Mouse (Mus musculus) adrenal gland, postnatal 36 days (tissue): ENCODE data around the gene Bcl2l12. TPM values are rescaled to one million over a fixed set of nuclear protein-coding genes. Genes with fewer than 3 reads are reported as not detected.
A peak's percentile ranks its signal among the peaks of the same experiment; 100 is the strongest.
"Not testable (repeated sequence)": the region's sequence is repeated elsewhere in the genome, so short reads cannot be mapped to it uniquely, and the experiment has no call there.

ENCODE experiments used
- DNase-seq, 2 experiments: peaks; one replicate each; pipeline ENCODE4 v3.0.0; 2021; ENCODE audit warnings: mixed read lengths in 1 of 2
- long read RNA-seq, 2 experiments: library from polyadenylated mRNA; stranded (forward); transcript quantifications; one replicate each; pipeline ENCODE4 v2.0.0; 2021; ENCODE audit warnings: borderline sequencing depth in 2 of 2
- total RNA-seq, 2 experiments: library from RNA; stranded (reverse); gene quantifications; 2 replicates each; pipeline ENCODE4 v1.2.3; 2021

The Bcl2l12 gene
- 10 to 100 TPM; 16.5 to 17.4 TPM for total RNA-seq
- long read RNA-seq, experiment 1, transcript Bcl2l12-201 (7 exons, 1,075 nt), result major isoform, 12 of 19 reads
- long read RNA-seq, experiment 1, partial matches to known transcripts, result 4 of 19 reads
- long read RNA-seq, experiment 1, other reads (novel, unspliced or antisense), result 3 of 19 reads
- long read RNA-seq, experiment 2, partial matches to known transcripts, result 0 of 5 reads
- long read RNA-seq, experiment 2, other reads (novel, unspliced or antisense), result 3 of 5 reads

- peak; percentile 82 to 85 for DNase-seq
These were observed at the start of gene Bcl2l12 for GRCm38 (mm10) chr7:44998501-44998955. Gene Bcl2l12, minus strand, starts transcription at chr7:44998712.

GRCm38 (mm10) chr7:45047491-45047890 is 49.0 kb upstream of the Bcl2l12 start:
- DNase-seq, result no peak

GRCm38 (mm10) chr7:45046853-45047350 is 48.4 kb upstream of the Bcl2l12 start:
- no peak for DNase-seq

GRCm38 (mm10) chr7:45045741-45046140 is 47.2 kb upstream of the Bcl2l12 start:
- no peak for DNase-seq

- no peak for DNase-seq
These were observed 44.8 kb upstream of the Bcl2l12 start for GRCm38 (mm10) chr7:45043307-45043706.

GRCm38 (mm10) chr7:45040851-45041250 is 42.3 kb upstream of the Bcl2l12 start:
- DNase-seq, result no peak

- DNase-seq, result no peak
These were observed 39.9 kb upstream of the Bcl2l12 start for GRCm38 (mm10) chr7:45038411-45038810.

GRCm38 (mm10) chr7:45037720-45038361 is 39.3 kb upstream of the Bcl2l12 start:
- DNase-seq, result peak; percentile 74 to 75

GRCm38 (mm10) chr7:45036702-45037101 is 38.2 kb upstream of the Bcl2l12 start:
- DNase-seq, result no peak

- DNase-seq, result no peak
These were observed 37.1 kb upstream of the Bcl2l12 start for GRCm38 (mm10) chr7:45035631-45036030.

- DNase-seq, result no peak
These were observed 35.3 kb upstream of the Bcl2l12 start for GRCm38 (mm10) chr7:45033722-45034359.

- DNase-seq, result no peak
These were observed 32.3 kb upstream of the Bcl2l12 start for GRCm38 (mm10) chr7:45030857-45031256.

- no peak for DNase-seq
These were observed 31.5 kb upstream of the Bcl2l12 start for GRCm38 (mm10) chr7:45029995-45030394.

GRCm38 (mm10) chr7:45028351-45028750 is 29.8 kb upstream of the Bcl2l12 start:
- no peak for DNase-seq

GRCm38 (mm10) chr7:45027761-45028160 is 29.2 kb upstream of the Bcl2l12 start:
- no peak for DNase-seq

GRCm38 (mm10) chr7:45026256-45026655 is 27.7 kb upstream of the Bcl2l12 start:
- no peak for DNase-seq

GRCm38 (mm10) chr7:45025601-45026220 is 27.2 kb upstream of the Bcl2l12 start:
- DNase-seq, result peak; percentile 72 to 82

- DNase-seq, result peak in 1 of 2 experiments; percentile 37
These were observed 26.1 kb upstream of the Bcl2l12 start for GRCm38 (mm10) chr7:45024281-45025248.

- DNase-seq, result not testable (repeated sequence)
These were observed 25.2 kb upstream of the Bcl2l12 start for GRCm38 (mm10) chr7:45023711-45024110.

GRCm38 (mm10) chr7:45020225-45020624 is 21.7 kb upstream of the Bcl2l12 start:
- DNase-seq, result no peak

- DNase-seq, result peak; percentile 77 to 82
These were observed 20.6 kb upstream of the Bcl2l12 start for GRCm38 (mm10) chr7:45019031-45019571.
